Mouse (Mus musculus) midbrain, embryonic 16.5 days (tissue): ENCODE results near the gene Hist1h2bm. TPM values are rescaled to one million over a fixed set of nuclear protein-coding genes. Genes with fewer than 3 reads are reported as not detected.

Source experiments
- ATAC-seq: fragments of 200-750 bp; cut with Nextera tagmentation; 2 replicates; pipeline ENCODE4 v1.8.0; 2017; ENCODE audit warnings: moderate TSS enrichment
- H3K27ac ChIP-seq: fragments of 300-500 bp; sonication (generic); 2 replicates; pipeline ENCODE4 v1.5.1; 2014; ENCODE audit warnings: mild to moderate bottlenecking, low read length, mixed read lengths
- H3K27me3 ChIP-seq: fragments of 300-500 bp; sonication (generic); 2 replicates; pipeline ENCODE4 v1.6.1; 2014; ENCODE audit warnings: low read depth, low read length, mixed read lengths; ENCODE audit not compliant: control insufficient read depth, insufficient read depth
- H3K36me3 ChIP-seq: fragments of 300-500 bp; sonication (generic); 2 replicates; pipeline ENCODE4 v1.6.1; 2014; ENCODE audit warnings: mild to moderate bottlenecking, low read length, moderate library complexity, mixed read lengths; ENCODE audit not compliant: control insufficient read depth, insufficient read depth
- H3K4me1 ChIP-seq: fragments of 300-500 bp; sonication (generic); 2 replicates; pipeline ENCODE4 v1.6.1; 2014; ENCODE audit warnings: mild to moderate bottlenecking, low read length, mixed read lengths; ENCODE audit not compliant: control insufficient read depth, insufficient read depth
- H3K4me2 ChIP-seq: fragments of 300-500 bp; sonication (generic); 2 replicates; pipeline ENCODE4 v1.6.1; 2014; ENCODE audit warnings: mild to moderate bottlenecking, low read length, mixed read lengths
- H3K4me3 ChIP-seq: fragments of 300-500 bp; sonication (generic); 2 replicates; pipeline ENCODE4 v1.5.1; 2014; ENCODE audit warnings: low read depth, mild to moderate bottlenecking, low read length, moderate library complexity, mixed read lengths
- H3K9ac ChIP-seq: fragments of 300-500 bp; sonication (generic); 2 replicates; pipeline ENCODE4 v1.6.1; 2014; ENCODE audit warnings: low read depth, low read length, mixed read lengths
- H3K9me3 ChIP-seq: fragments of 300-500 bp; sonication (generic); replicated peaks from 2 replicates; pipeline ENCODE4 v1.6.1; 2014; ENCODE audit warnings: mild to moderate bottlenecking, low read length, mixed read lengths; ENCODE audit not compliant: control insufficient read depth, poor library complexity, severe bottlenecking
- WGBS: fragments of 180-500 bp; shearing (Covaris S2); extraction: QIAGEN DNeasy Blood & Tissue Kit; methylation state at CpG from one replicate; pipeline ENCODE4 v1.1.7; 2014; 5-methylcytosine and 5-hydroxymethylcytosine counted together
- microRNA-seq: library from miRNA; unstranded; fragments of <30 nt; microRNA quantifications from one replicate; pipeline ENCODE4, GENCODE M21; 2017
- polyA plus RNA-seq: library from polyadenylated mRNA; unstranded; fragments of >200 nt; fragmentation: Nextera tagmentation; extraction: Ambion mirVana; gene quantifications from 2 replicates; pipeline ENCODE4 v1.2.1, GENCODE M21; 2015

Hist1h2bm gene
- polyA plus RNA-seq, 1 experiment from 2014 or later, result 1.2 TPM

GRCm38 (mm10) chr13:21755707-21756106, 33.9 kb downstream of the Hist1h2bm start:
- Histone ChIP-seq H3K4me3 (no peak overlapping the region), H3K4me2 (no peak overlapping the region), H3K36me3 (no peaks in the 10 kb centered on the region), H3K4me1 (peaks cover 12% of the 10 kb centered on the region), H3K27me3 (no peaks in the 10 kb centered on the region), H3K9me3 (no peaks in the 10 kb centered on the region), H3K9ac (no peak overlapping the region), H3K27ac (no peak overlapping the region)
- ATAC-seq, result no peak
- 71% methylated on average over 1 of the region's 1 CpGs for WGBS

Small RNA genes lying within 50 kb of the gene (microRNA-seq; reads per million reads assigned to microRNA genes)
- gene Gm44357, result not detected
- not detected for gene Gm44367
- gene Gm44454, result not detected

Other genes with a start within 250 kb of the Hist1h2bm start
- 12.0 and 13.2 TPM in 2 replicates for gene Zkscan4, start 243.1 kb upstream of the Hist1h2bm start, polyA plus RNA-seq
- not detected in 2 replicates for gene Gm10065, start 242.6 kb upstream of the Hist1h2bm start, polyA plus RNA-seq
- 0.43 and 0.56 TPM in 2 replicates for gene AK157302, start 226.8 kb upstream of the Hist1h2bm start, polyA plus RNA-seq
- 4.3 and 7.3 TPM in 2 replicates for gene Gm11273, start 220.6 kb upstream of the Hist1h2bm start, polyA plus RNA-seq
- gene Zkscan8, start 190.9 kb upstream of the Hist1h2bm start, polyA plus RNA-seq, result 4.1 and 4.3 TPM in 2 replicates
- 0.09 and 0.15 TPM in 2 replicates for gene Olfr1366, start 179.2 kb upstream of the Hist1h2bm start, polyA plus RNA-seq
- gene Olfr1535, start 162.2 kb upstream of the Hist1h2bm start, polyA plus RNA-seq, result not detected in 2 replicates
- gene Olfr1364, start 140.3 kb upstream of the Hist1h2bm start, polyA plus RNA-seq, result not detected in 2 replicates
- gene Olfr1362, start 108.0 kb upstream of the Hist1h2bm start, polyA plus RNA-seq, result not detected in 2 replicates
- gene Olfr11, start 79.5 kb upstream of the Hist1h2bm start, polyA plus RNA-seq, result 0.07 TPM in 1 of 2 replicates, not detected in the other
- not detected in 2 replicates for gene Olfr1361, start 58.7 kb upstream of the Hist1h2bm start, polyA plus RNA-seq
- gene Olfr1360, start 44.6 kb upstream of the Hist1h2bm start, polyA plus RNA-seq, result not detected in 2 replicates
- not detected in 2 replicates for gene Olfr1359, start 23.9 kb upstream of the Hist1h2bm start, polyA plus RNA-seq
- not detected in 2 replicates for gene Hist1h2bl, start 5.9 kb upstream of the Hist1h2bm start, polyA plus RNA-seq
- gene Hist1h2ai, start 5.6 kb upstream of the Hist1h2bm start, polyA plus RNA-seq, result 3.5 and 9.7 TPM in 2 replicates
- 3.4 TPM in 1 of 2 replicates, not detected in the other for gene Hist1h3h, start 4.4 kb upstream of the Hist1h2bm start, polyA plus RNA-seq
- 0.40 and 0.80 TPM in 2 replicates for gene Hist1h4j, start 13.0 kb downstream of the Hist1h2bm start, polyA plus RNA-seq
- 2.7 TPM in 1 of 2 replicates, not detected in the other for gene Hist1h4k, start 28.5 kb downstream of the Hist1h2bm start, polyA plus RNA-seq
- gene Hist1h2ak, start 31.8 kb downstream of the Hist1h2bm start, polyA plus RNA-seq, result 4.9 and 5.7 TPM in 2 replicates
- gene Hist1h2bn, start 32.1 kb downstream of the Hist1h2bm start, polyA plus RNA-seq, result 1.1 TPM in 1 of 2 replicates, not detected in the other
- 0.69 and 2.4 TPM in 2 replicates for gene Hist1h1b, start 58.6 kb downstream of the Hist1h2bm start, polyA plus RNA-seq
- 13.1 and 17.6 TPM in 2 replicates for gene Hist1h3i, start 61.3 kb downstream of the Hist1h2bm start, polyA plus RNA-seq
- gene Hist1h2an, start 65.2 kb downstream of the Hist1h2bm start, polyA plus RNA-seq, result not detected in 2 replicates
- gene Hist1h2bp, start 65.4 kb downstream of the Hist1h2bm start, polyA plus RNA-seq, result 0.72 TPM in 1 of 2 replicates, not detected in the other
- 3.4 and 3.5 TPM in 2 replicates for gene Hist1h2bq, start 88.2 kb downstream of the Hist1h2bm start, polyA plus RNA-seq
- not detected in 2 replicates for gene Hist1h2ao, start 88.4 kb downstream of the Hist1h2bm start, polyA plus RNA-seq
- gene Hist1h4m, start 89.7 kb downstream of the Hist1h2bm start, polyA plus RNA-seq, result 3.7 TPM in 1 of 2 replicates, not detected in the other
- 2.6 and 2.8 TPM in 2 replicates for gene Hist1h4n, start 110.2 kb downstream of the Hist1h2bm start, polyA plus RNA-seq
- gene Hist1h2ap, start 111.5 kb downstream of the Hist1h2bm start, polyA plus RNA-seq, result 276 and 359 TPM in 2 replicates
- 2.9 and 3.5 TPM in 2 replicates for gene Hist1h2br, start 111.7 kb downstream of the Hist1h2bm start, polyA plus RNA-seq
- 12.0 and 13.7 TPM in 2 replicates for gene Zfp184, start 223.1 kb downstream of the Hist1h2bm start, polyA plus RNA-seq